Mouse (Mus musculus) cerebellum, adult 2 months (tissue): Measurements from ENCODE around the gene Slc22a1.

Experiments used
- CTCF ChIP-seq: fragments of 200-500 bp; IDR thresholded peaks from 2 replicates; pipeline ENCODE4 v1.5.1; 2011; ENCODE audit warnings: low read depth, mild to moderate bottlenecking, control low read depth, low read length, moderate library complexity, borderline replicate concordance; ENCODE audit not compliant: insufficient read depth
- POLR2A ChIP-seq: fragments of 200-500 bp; IDR thresholded peaks from 2 replicates; pipeline ENCODE4 v1.6.1; 2011; ENCODE audit warnings: low read length, control low read depth, borderline replicate concordance; ENCODE audit not compliant: insufficient read depth

- TF ChIP-seq CTCF (no peak), POLR2A (no peak)
Measured at GRCm38 (mm10) chr17:12684412-12684811, 8.8 kb upstream of the Slc22a1 start.
